Mouse (Mus musculus) neutrophil, adult 5-6 weeks (primary cell): ENCODE results near the gene Trrap. TPM values are rescaled to one million over a fixed set of nuclear protein-coding genes. Genes with fewer than 3 reads are reported as not detected.

Experiments used
- ATAC-seq: fragments of 151-379, 151-347 bp; 2 replicates; pipeline ENCODE4 v1.8.0; 2017; ENCODE audit warnings: mild to moderate bottlenecking, moderate TSS enrichment; ENCODE audit not compliant: insufficient number of reproducible peaks, poor library complexity, low FRiP score, severe bottlenecking; ENCODE audit errors: extremely low read depth
- total RNA-seq: library from RNA; stranded (forward); fragments of 200-1000 nt; gene quantifications from 2 replicates; pipeline ENCODE4 v1.2.3, GENCODE M21; 2017

Gene Trrap
- total RNA-seq, 1 experiment from 2014 or later, result 88.1 TPM

DNA sequence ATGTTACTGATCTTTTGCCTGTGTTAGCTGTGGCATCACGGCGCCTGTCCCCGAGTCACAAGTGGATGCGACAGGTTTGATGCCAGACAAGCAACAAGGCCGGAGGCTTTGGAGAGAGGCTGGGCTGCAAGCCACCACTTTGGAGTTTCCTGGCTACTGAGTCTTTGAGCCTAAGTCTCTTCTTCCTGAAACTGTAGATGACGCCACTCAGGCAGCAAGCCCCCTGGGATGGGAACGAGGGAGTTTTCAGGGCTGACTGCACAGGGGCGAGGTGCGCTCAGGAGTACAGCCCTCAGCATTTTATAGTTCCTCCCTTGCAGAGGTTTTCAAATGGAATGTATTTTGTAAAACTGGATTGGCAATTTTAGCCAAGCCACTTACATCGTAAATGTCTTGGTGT is 134.3 kb downstream of the Trrap start:
- ATAC-seq, result no peak

DNA sequence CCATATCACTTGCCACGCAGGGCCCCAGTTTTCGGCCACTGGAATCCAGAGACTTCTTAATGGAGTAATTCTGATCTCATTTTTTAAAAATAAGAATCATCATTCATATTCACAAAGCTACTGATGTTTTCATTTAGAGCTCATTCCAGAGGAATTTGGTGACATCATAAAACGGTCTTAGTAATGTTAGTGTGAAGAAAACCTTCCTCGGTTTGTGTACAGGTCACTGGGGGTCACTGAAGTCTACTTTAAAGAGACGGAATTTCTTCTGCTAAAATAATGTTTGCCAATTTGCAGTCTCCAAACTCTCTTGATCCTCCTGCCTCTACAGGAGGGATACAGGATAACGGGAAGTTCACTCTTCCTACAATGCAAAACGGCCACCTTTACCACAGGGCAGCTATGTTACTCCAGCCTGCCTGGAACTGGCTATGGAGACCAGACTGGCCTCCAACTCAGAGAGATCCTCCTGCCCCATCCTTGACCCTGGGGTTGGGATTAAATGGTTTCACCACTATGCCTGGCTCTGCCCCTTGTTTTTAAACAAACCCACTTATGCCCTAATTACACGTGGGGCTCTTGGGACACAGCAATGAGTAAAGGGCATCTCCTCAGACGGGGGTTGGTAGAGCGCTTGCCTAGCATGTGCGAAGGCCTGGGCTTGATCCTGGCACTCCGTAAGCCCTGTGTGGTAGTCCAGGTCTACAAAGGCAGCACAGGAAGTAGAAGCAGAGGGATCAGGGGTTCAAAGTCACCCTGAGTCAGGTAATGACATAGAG is 137.0 kb downstream of the Trrap start:
- ATAC-seq, result no peak

DNA sequence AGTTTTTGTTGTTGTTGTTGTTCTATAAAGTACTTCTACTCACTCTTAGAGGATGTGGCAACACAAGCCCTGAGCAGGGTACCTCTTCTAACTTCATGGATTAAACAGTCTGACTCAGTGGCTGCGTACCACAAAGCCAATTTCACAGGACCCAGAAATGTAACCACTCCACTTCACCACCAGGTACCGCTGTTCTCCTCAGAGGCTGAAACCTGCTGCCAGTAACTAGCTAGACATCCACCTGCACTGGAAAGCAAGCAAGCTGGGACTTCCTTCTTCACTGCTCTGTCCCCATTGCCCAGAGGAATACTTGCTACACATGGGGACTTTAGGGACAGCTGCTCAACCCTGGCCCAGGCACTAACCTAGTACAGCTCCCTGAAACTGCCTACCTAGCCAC is 140.1 kb downstream of the Trrap start:
- ATAC-seq, result no peak

Other genes with a start within 250 kb of the Trrap start
- not detected in 2 replicates for gene Nptx2, start 221.8 kb upstream of the Trrap start, total RNA-seq
- not detected in 2 replicates for gene Tmem130, start 5.9 kb upstream of the Trrap start, total RNA-seq
- gene Smurf1, start 198.1 kb downstream of the Trrap start, total RNA-seq, result 14.4 and 19.2 TPM in 2 replicates